7 mouse cellular contexts compared by ENCODE assay signal in genomic region chr5:144761161-144761868, GRCm38 (mm10). TPM values are rescaled to one million over a fixed set of nuclear protein-coding genes. Genes with fewer than 3 reads are reported as not detected.
DNase-seq lines count a peak whose midpoint lies in the region; ATAC-seq and TF ChIP-seq lines count a peak whose summit lies in the region.

TSS of gene Tmem130 (minus strand) at chr5:144761818.

- in situ Hi-C loops in ES-E14 (cut with MboI; ENCODE audit: low sequenced_read_pairs in 2 of 2, unreplicated experiment in 2 of 2) = no loop called here

- WGBS in embryonic facial prominence, embryonic 14.5 days = 3% methylated on average over 33 of the region's 38 CpGs
- WGBS in kidney, embryonic 14.5 days = under 1% methylated on average over 38 of the region's 38 CpGs
- 2% methylated on average over 38 of the region's 38 CpGs for WGBS in limb, embryonic 12.5 days

- ATAC-seq in embryonic facial prominence, embryonic 14.5 days (ENCODE audit: low read depth) = peak; percentile 89
- peak; percentile 30; the same call in 1 of the 2 replicates for ATAC-seq in kidney, embryonic 14.5 days (ENCODE audit: low FRiP score, low TSS enrichment)
- 0 out of 2 replicates have a peak, but pooled peaks have one; percentile 48 for ATAC-seq in limb, embryonic 12.5 days (ENCODE audit: insufficient number of reproducible peaks, insufficient read depth, low FRiP score, low TSS enrichment, low read depth)

- H3K9me3 ChIP-seq in ES-E14 (ENCODE audit: control insufficient read depth, insufficient read depth, low read depth, low read length) = no peaks in the 10 kb centered on the region
- no peaks in the 10 kb centered on the region for H3K9me3 ChIP-seq in embryonic facial prominence, embryonic 14.5 days (ENCODE audit: control insufficient read depth, low read length)
- H3K9me3 ChIP-seq in kidney, embryonic 14.5 days (ENCODE audit: control insufficient read depth, low read length) = no peaks in the 10 kb centered on the region
- no peaks in the 10 kb centered on the region for H3K9me3 ChIP-seq in limb, embryonic 12.5 days

- H3K27me3 ChIP-seq in embryonic facial prominence, embryonic 14.5 days (replicated peaks; ENCODE audit: control insufficient read depth, insufficient read depth, low read length) = peaks cover 35% of the 10 kb centered on the region
- H3K27me3 ChIP-seq in kidney, embryonic 14.5 days (ENCODE audit: control insufficient read depth, insufficient read depth, low read length) = peaks cover 18% of the 10 kb centered on the region
- peaks cover 38% of the 10 kb centered on the region for H3K27me3 ChIP-seq in limb, embryonic 12.5 days

- no peaks in the 10 kb centered on the region for H3K36me3 ChIP-seq in ES-E14 (ENCODE audit: control insufficient read depth, insufficient read depth, low read length, poor library complexity, severe bottlenecking)
- no peaks in the 10 kb centered on the region for H3K36me3 ChIP-seq in embryonic facial prominence, embryonic 14.5 days (ENCODE audit: control insufficient read depth, insufficient read depth, low read length)
- H3K36me3 ChIP-seq in kidney, embryonic 14.5 days (ENCODE audit: control insufficient read depth, insufficient read depth, low read length) = no peaks in the 10 kb centered on the region
- H3K36me3 ChIP-seq in limb, embryonic 12.5 days = no peaks in the 10 kb centered on the region

- H3K4me2 ChIP-seq in embryonic facial prominence, embryonic 14.5 days (ENCODE audit: low read depth, low read length) = peak within 1 kb of the TSS; percentile 52
- H3K4me2 ChIP-seq in kidney, embryonic 14.5 days (replicated peaks; ENCODE audit: low read depth, low read length) = peak within 1 kb of the TSS; percentile 38
- H3K4me2 ChIP-seq in limb, embryonic 12.5 days = peak within 1 kb of the TSS; percentile 60

- H3K27ac ChIP-seq in ES-E14 (ENCODE audit: insufficient read depth, low read depth, low read length, poor library complexity, severe bottlenecking) = no peak within 1 kb of the TSS
- H3K27ac ChIP-seq in embryonic facial prominence, embryonic 14.5 days (replicated peaks; ENCODE audit: low read depth, low read length) = no peak within 1 kb of the TSS
- H3K27ac ChIP-seq in kidney, embryonic 14.5 days (ENCODE audit: low read depth, low read length) = no peak within 1 kb of the TSS
- no peak within 1 kb of the TSS for H3K27ac ChIP-seq in limb, embryonic 12.5 days

- 0 out of 2 replicates have a peak within 1 kb of the TSS, but pooled peaks have one; percentile 4 for H3K9ac ChIP-seq in ES-E14 (ENCODE audit: insufficient read depth, low read depth, low read length, poor library complexity, severe bottlenecking)
- peak within 1 kb of the TSS; percentile 43 for H3K9ac ChIP-seq in embryonic facial prominence, embryonic 14.5 days (ENCODE audit: low read depth, low read length)
- H3K9ac ChIP-seq in kidney, embryonic 14.5 days (ENCODE audit: low read depth, low read length) = no peak within 1 kb of the TSS
- peak within 1 kb of the TSS; percentile 42 for H3K9ac ChIP-seq in limb, embryonic 12.5 days (replicated peaks)

- H3K4me3 ChIP-seq in ES-E14 (ENCODE audit: insufficient read depth in 1 of 2, low read depth in 1 of 2, low read length in 2 of 2, poor library complexity in 1 of 2, severe bottlenecking in 1 of 2) = peak within 1 kb of the TSS; percentile 68 to 80
- H3K4me3 ChIP-seq in embryonic facial prominence, embryonic 14.5 days (ENCODE audit: low read depth, low read length) = peak within 1 kb of the TSS; percentile 28
- H3K4me3 ChIP-seq in kidney, embryonic 14.5 days (ENCODE audit: low read length) = peak within 1 kb of the TSS; percentile 34
- H3K4me3 ChIP-seq in limb, embryonic 12.5 days (replicated peaks) = peak within 1 kb of the TSS; percentile 39

- H3K4me1 ChIP-seq in ES-E14 (ENCODE audit: control insufficient read depth in 2 of 2, insufficient read depth in 2 of 2, low read length in 2 of 2, poor library complexity in 1 of 2) = peaks cover 7 to 13% of the 10 kb centered on the region in 2 experiments; a peak in 3 of 4 replicates
- H3K4me1 ChIP-seq in embryonic facial prominence, embryonic 14.5 days (ENCODE audit: control insufficient read depth, insufficient read depth, low read length) = peaks cover 6% of the 10 kb centered on the region
- H3K4me1 ChIP-seq in kidney, embryonic 14.5 days (ENCODE audit: control insufficient read depth, insufficient read depth, low read length) = 0 out of 2 replicates have a peak, but pooled peaks cover 5% of the 10 kb centered on the region
- peaks cover 12% of the 10 kb centered on the region for H3K4me1 ChIP-seq in limb, embryonic 12.5 days (replicated peaks)

- DNase-seq in ES-E14 (ENCODE audit: low read depth, low spot score) = no peak
- DNase-seq in adrenal gland, postnatal 25 days = peak; percentile 50
- DNase-seq in embryonic facial prominence, embryonic 14.5 days (ENCODE audit: low spot score) = peak; percentile 46
- DNase-seq in retina, adult 2 months (ENCODE audit: low read depth, low spot score) = peak; percentile 61
- DNase-seq in spleen, adult 12 weeks (ENCODE audit: low spot score) = no peak

TF ChIP-seq in ES-E14, 5 proteins besides CTCF, POLR2A, EP300 and RAD21:
- TF ChIP-seq CHD2 (IDR thresholded peaks at IDR 0.05; ENCODE audit: low read depth, low read length) (no peak), ZNF384 (IDR thresholded peaks at IDR 0.05; ENCODE audit: low read depth, low read length) (no peak), MAFK (IDR thresholded peaks at IDR 0.05; ENCODE audit: insufficient read depth, low read depth, low read length) (no peak), HCFC1 (IDR thresholded peaks at IDR 0.05; ENCODE audit: borderline replicate concordance, insufficient read depth, low read length) (no peak), ZC3H11A (IDR thresholded peaks at IDR 0.05; ENCODE audit: borderline replicate concordance, low read depth, low read length) (no peak)

RNA-seq across cellular contexts. Expression of gene Tmem130, which starts in this region (rescaled TPM):
- total RNA-seq in ES-E14 (2012; rRNA removed) = 1.4 and 2.1 TPM in 2 replicates
- 23.3 and 33.7 TPM in 2 replicates for total RNA-seq in adrenal gland, postnatal 25 days (2021)
- 2.5 and 2.7 TPM in 2 replicates for polyA plus RNA-seq in embryonic facial prominence, embryonic 14.5 days (2014; fragmentation: Nextera tagmentation; extraction: Ambion mirVana)
- 0.12 and 0.24 TPM in 2 replicates for polyA plus RNA-seq in kidney, embryonic 14.5 days (2014; fragmentation: Nextera tagmentation; extraction: Ambion mirVana)
- polyA plus RNA-seq in limb, embryonic 12.5 days (2016; fragmentation: Nextera tagmentation; extraction: Ambion mirVana) = 0.14 TPM in 2 replicates

Comparison
In these comparisons a context has a peak if more than half of its experiments do, and no peak if none do; other contexts are left out.
1. Peak in ATAC-seq, H3K4me3 ChIP-seq and H3K4me2 ChIP-seq in kidney, embryonic 14.5 days; RNA of the gene not detected or under 1 TPM.
2. Peak in ATAC-seq, H3K4me3 ChIP-seq, H3K9ac ChIP-seq and H3K4me2 ChIP-seq in limb, embryonic 12.5 days; RNA of the gene not detected or under 1 TPM.
3. DNase-seq: peak in adrenal gland, postnatal 25 days (single experiment), embryonic facial prominence, embryonic 14.5 days (single experiment) and retina, adult 2 months (single experiment); none in ES-E14 (single experiment) and spleen, adult 12 weeks (single experiment).
4. ATAC-seq: peak in every context shown above with its lines; median percentile 89 in embryonic facial prominence, embryonic 14.5 days; 48 in limb, embryonic 12.5 days; 30 in kidney, embryonic 14.5 days.
5. Peak in every context shown above with its lines, with median percentiles within 50 percentile points of each other: H3K4me3 ChIP-seq and H3K4me2 ChIP-seq.